Mouse (Mus musculus) midbrain, embryonic 11.5 days (tissue): ENCODE measurements around the gene Zfp740. TPM values are rescaled to one million over a fixed set of nuclear protein-coding genes. Genes with fewer than 3 reads are reported as not detected.

Experiments
- ATAC-seq: fragments of 200-750 bp; cut with Nextera tagmentation; 2 replicates; pipeline ENCODE4 v1.8.0; 2017; ENCODE audit warnings: moderate TSS enrichment, moderate library complexity; ENCODE audit not compliant: low FRiP score
- DNase-seq: peaks from one replicate; pipeline ENCODE4 v3.0.0; 2015; ENCODE audit warnings: low spot score; ENCODE audit errors: missing footprints
- H3K27ac ChIP-seq: fragments of 300-500 bp; sonication (generic); 2 replicates; pipeline ENCODE4 v1.5.1; 2014; ENCODE audit warnings: low read depth, low read length
- H3K27me3 ChIP-seq: fragments of 300-500 bp; sonication (generic); 2 replicates; pipeline ENCODE4 v1.6.1; 2014; ENCODE audit warnings: mild to moderate bottlenecking, low read length, moderate library complexity, mixed read lengths; ENCODE audit not compliant: control insufficient read depth, insufficient read depth
- H3K36me3 ChIP-seq: fragments of 300-500 bp; sonication (generic); 2 replicates; pipeline ENCODE4 v1.6.1; 2014; ENCODE audit warnings: mild to moderate bottlenecking, low read length, moderate library complexity, mixed read lengths; ENCODE audit not compliant: control insufficient read depth, insufficient read depth
- H3K4me1 ChIP-seq: fragments of 300-500 bp; sonication (generic); 2 replicates; pipeline ENCODE4 v1.6.1; 2014; ENCODE audit warnings: low read length; ENCODE audit not compliant: control insufficient read depth, insufficient read depth
- H3K4me2 ChIP-seq: fragments of 300-500 bp; sonication (generic); 2 replicates; pipeline ENCODE4 v1.6.1; 2014; ENCODE audit warnings: mild to moderate bottlenecking, moderate library complexity
- H3K4me3 ChIP-seq: fragments of 300-500 bp; sonication (generic); 2 replicates; pipeline ENCODE4 v1.5.1; 2014; ENCODE audit warnings: low read depth, low read length
- H3K9ac ChIP-seq: fragments of 300-500 bp; sonication (generic); 2 replicates; pipeline ENCODE4 v1.6.1; 2014; ENCODE audit warnings: low read length
- H3K9me3 ChIP-seq: fragments of 300-500 bp; sonication (generic); 2 replicates; pipeline ENCODE4 v1.6.1; 2016; ENCODE audit warnings: low read length; ENCODE audit not compliant: control insufficient read depth
- WGBS: fragments of 180-500 bp; shearing (Covaris S2); extraction: QIAGEN DNeasy Blood & Tissue Kit; methylation state at CpG from one replicate; pipeline ENCODE4 v1.1.7; 2014; 5-methylcytosine and 5-hydroxymethylcytosine counted together
- polyA plus RNA-seq: library from polyadenylated mRNA; unstranded; fragments of >200 nt; fragmentation: Nextera tagmentation; extraction: Ambion mirVana; gene quantifications from 2 replicates; pipeline ENCODE4 v1.2.1, GENCODE M21; 2014

The Zfp740 gene
- polyA plus RNA-seq, 1 experiment from 2014 or later, result 61.1 TPM

GRCm38 (mm10) chr15:102173581-102173980 lies 29.5 kb upstream of the Zfp740 start:
- ATAC-seq, result no peak
- WGBS, result 89% methylated on average over 3 of the region's 3 CpGs
- no peaks in the 10 kb centered on the region for H3K36me3 ChIP-seq
- H3K4me1 ChIP-seq, result no peaks in the 10 kb centered on the region
- no peak overlapping the region for H3K9ac ChIP-seq
- H3K4me2 ChIP-seq, result no peak overlapping the region
- H3K27ac ChIP-seq, result no peak overlapping the region
- DNase-seq, result no peak
- no peaks in the 10 kb centered on the region for H3K27me3 ChIP-seq
- no peaks in the 10 kb centered on the region for H3K9me3 ChIP-seq
- H3K4me3 ChIP-seq, result no peak overlapping the region

DNA sequence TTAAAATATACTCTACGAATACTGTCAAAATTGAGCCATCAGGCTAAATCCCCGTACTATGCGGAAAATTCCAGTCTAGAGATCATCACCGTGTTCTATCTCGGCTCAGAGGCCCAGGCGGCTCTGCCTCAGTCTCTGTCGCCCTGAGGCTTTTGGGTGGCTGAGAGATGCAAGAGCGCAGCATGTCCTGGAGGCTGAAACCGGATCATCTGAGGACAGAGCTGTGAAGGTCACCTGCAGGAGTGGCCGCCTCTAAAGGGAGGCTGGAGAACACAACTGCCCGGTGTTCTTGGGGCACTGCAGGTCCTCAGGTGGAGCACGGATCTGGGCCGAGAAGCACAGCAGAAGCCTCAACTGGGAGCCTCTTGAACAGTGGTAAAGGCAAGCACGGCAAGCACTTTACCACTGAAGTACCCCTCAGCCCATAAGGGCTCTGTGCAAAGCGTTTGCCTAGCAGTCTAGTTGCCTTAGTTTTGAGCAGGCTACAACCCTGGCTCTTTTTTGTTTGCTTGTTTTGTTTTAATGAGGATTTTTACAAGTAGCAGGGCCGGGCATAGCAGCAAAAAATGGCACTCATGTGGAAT lies 27.2 kb upstream of the Zfp740 start:
- no peak overlapping the region for H3K27ac ChIP-seq
- DNase-seq, result no peak
- H3K36me3 ChIP-seq, result no peaks in the 10 kb centered on the region
- H3K27me3 ChIP-seq, result no peaks in the 10 kb centered on the region
- no peak overlapping the region for H3K9ac ChIP-seq
- 88% methylated on average over 16 of the region's 16 CpGs for WGBS
- H3K4me3 ChIP-seq, result no peak overlapping the region
- H3K9me3 ChIP-seq, result no peaks in the 10 kb centered on the region
- no peaks in the 10 kb centered on the region for H3K4me1 ChIP-seq
- ATAC-seq, result no peak
- no peak overlapping the region for H3K4me2 ChIP-seq

DNA sequence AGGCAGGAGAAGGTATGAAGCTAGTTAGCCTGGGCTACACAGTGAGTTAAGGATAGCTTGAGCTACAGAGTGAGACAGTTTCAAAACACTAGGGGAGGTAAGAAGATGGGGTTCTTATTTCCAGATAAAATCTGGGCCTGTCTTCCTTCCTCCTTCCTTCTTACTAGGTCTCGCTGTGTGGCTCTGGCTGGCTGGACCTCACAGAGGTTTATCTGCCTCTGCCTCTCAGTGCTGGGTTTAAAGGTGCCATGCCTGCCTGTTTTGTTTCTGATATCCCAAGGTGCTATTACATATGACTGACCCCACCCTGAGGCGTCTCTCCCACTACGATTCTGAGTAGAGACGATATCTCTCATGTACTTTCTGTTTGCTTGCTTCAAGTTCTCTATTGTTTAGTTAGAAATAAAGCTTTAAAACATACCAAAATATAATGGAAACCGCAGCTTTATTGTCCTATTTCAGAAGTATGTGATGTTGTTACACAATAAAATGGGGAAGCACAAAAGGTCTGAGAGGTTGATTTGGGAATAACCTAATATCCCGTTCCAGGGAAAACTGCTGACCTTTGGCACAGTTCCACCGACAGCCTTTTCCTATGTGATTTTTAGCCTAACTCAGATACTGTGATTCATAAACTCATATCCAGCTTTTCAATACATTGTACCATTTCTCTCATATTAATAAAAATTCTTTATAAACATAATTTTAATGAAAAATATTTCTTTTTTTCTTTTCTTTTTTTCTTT lies 26.3 kb upstream of the Zfp740 start:
- no peak for DNase-seq

DNA sequence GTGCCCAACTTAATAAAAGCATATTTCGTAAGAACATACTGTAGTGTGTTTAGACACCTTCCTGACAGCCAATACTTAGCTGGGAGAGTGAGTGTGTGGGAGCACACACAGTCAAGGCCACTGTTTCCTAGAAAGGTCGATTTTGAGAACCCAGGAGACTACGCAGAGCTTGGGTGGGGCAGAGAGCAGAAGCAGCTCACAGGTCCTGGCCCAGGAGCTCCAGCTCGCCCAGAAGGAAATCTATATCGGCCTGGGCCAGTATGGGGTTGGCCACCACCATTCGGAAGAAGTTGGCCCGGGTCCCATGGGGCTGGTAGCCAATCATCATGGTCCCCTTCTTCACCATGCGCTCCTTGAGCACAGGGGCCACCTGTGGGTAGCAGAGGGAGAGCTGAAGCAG lies 25.6 kb upstream of the Zfp740 start:
- no peaks in the 10 kb centered on the region for H3K9me3 ChIP-seq
- no peak overlapping the region for H3K9ac ChIP-seq
- no peak overlapping the region for H3K4me3 ChIP-seq
- ATAC-seq (no peak), DNase-seq (no peak)
- H3K4me2 ChIP-seq, result no peak overlapping the region
- H3K4me1 ChIP-seq, result no peaks in the 10 kb centered on the region
- H3K27ac ChIP-seq, result no peak overlapping the region
- H3K36me3 ChIP-seq, result no peaks in the 10 kb centered on the region
- no peaks in the 10 kb centered on the region for H3K27me3 ChIP-seq
- 87% methylated on average over 8 of the region's 8 CpGs for WGBS

More for the DNA sequence above, 26.3 kb upstream of the Zfp740 start:
- Histone ChIP-seq H3K4me3 (no peak overlapping the region), H3K36me3 (no peaks in the 10 kb centered on the region), H3K27me3 (no peaks in the 10 kb centered on the region), H3K27ac (no peak overlapping the region), H3K9ac (no peak overlapping the region), H3K4me1 (no peaks in the 10 kb centered on the region), H3K4me2 (no peak overlapping the region), H3K9me3 (no peaks in the 10 kb centered on the region)
- 88% methylated on average over 7 of the region's 7 CpGs for WGBS
- no peak for ATAC-seq

DNA sequence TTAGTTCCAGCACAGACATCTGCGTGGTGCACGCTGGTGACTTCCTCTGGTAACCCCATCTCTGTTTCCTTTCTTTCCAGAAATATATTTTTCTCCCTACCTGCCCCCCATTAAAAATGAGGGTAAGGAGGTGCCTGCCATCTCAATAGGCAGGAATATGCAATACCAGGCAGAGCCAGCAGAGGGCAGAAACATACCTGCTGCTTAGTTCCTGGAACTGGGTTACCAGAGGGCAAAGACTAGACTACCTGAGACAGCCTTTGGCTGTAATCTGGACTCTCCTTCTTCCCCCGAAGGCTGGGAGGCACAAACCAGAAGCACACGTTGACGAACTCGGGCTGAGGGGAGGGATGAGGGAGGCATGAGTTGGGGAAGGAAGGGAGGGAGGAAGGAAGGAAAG lies 24.8 kb upstream of the Zfp740 start:
- 23% methylated on average over 6 of the region's 6 CpGs for WGBS
- no peak overlapping the region for H3K4me2 ChIP-seq

DNA sequence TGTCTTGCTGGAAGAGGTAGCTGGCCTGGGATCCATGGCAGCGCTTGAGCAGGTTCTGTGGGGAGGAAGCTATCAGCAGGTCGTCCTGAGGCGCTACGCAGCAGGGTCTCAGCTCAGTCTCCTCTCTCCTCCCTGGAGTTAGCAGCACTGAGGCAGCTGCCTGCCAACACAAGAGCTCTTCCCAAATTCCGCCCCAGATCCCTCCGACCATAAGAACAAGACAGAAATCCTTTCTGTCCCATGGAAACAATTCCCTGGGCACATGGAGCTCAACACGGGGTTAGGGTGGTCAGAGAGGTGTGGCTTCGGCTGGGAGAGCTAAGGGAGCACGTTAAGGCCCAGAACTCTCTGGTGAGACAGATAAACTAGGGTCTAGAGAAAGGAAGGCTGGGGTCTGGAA lies 23.9 kb upstream of the Zfp740 start:
- Histone ChIP-seq H3K36me3 (no peaks in the 10 kb centered on the region), H3K4me2 (no peak overlapping the region), H3K9ac (no peak overlapping the region), H3K27ac (no peak overlapping the region), H3K9me3 (no peaks in the 10 kb centered on the region), H3K4me3 (no peak overlapping the region), H3K4me1 (no peaks in the 10 kb centered on the region), H3K27me3 (no peaks in the 10 kb centered on the region)
- WGBS, result 80% methylated on average over 9 of the region's 9 CpGs
- no peak for DNase-seq
- ATAC-seq, result no peak

More for the DNA sequence above, 24.8 kb upstream of the Zfp740 start:
- Histone ChIP-seq H3K4me1 (no peaks in the 10 kb centered on the region), H3K27ac (no peak overlapping the region), H3K27me3 (no peaks in the 10 kb centered on the region), H3K36me3 (no peaks in the 10 kb centered on the region), H3K9me3 (no peaks in the 10 kb centered on the region), H3K4me3 (no peak overlapping the region), H3K9ac (no peak overlapping the region)
- no peak for ATAC-seq
- DNase-seq, result peak; percentile 94

- H3K9ac ChIP-seq, result no peak overlapping the region
- WGBS, result 90% methylated on average over 14 of the region's 14 CpGs
- no peaks in the 10 kb centered on the region for H3K36me3 ChIP-seq
- no peak for ATAC-seq
- H3K4me3 ChIP-seq, result no peak overlapping the region
- H3K9me3 ChIP-seq, result no peaks in the 10 kb centered on the region
- H3K4me1 ChIP-seq, result no peaks in the 10 kb centered on the region
- DNase-seq, result no peak
- no peak overlapping the region for H3K27ac ChIP-seq
- H3K4me2 ChIP-seq, result no peak overlapping the region
- H3K27me3 ChIP-seq, result no peaks in the 10 kb centered on the region
These were observed 23.1 kb upstream of the Zfp740 start for GRCm38 (mm10) chr15:102179924-102180323.

- no peak overlapping the region for H3K9ac ChIP-seq
- no peaks in the 10 kb centered on the region for H3K9me3 ChIP-seq
- no peaks in the 10 kb centered on the region for H3K4me1 ChIP-seq
- DNase-seq (no peak), ATAC-seq (no peak)
- H3K27me3 ChIP-seq, result no peaks in the 10 kb centered on the region
- H3K36me3 ChIP-seq, result no peaks in the 10 kb centered on the region
- H3K4me2 ChIP-seq, result no peak overlapping the region
- WGBS, result 89% methylated on average over 3 of the region's 3 CpGs
- no peak overlapping the region for H3K4me3 ChIP-seq
- no peak overlapping the region for H3K27ac ChIP-seq
These were observed 20.0 kb upstream of the Zfp740 start for GRCm38 (mm10) chr15:102183076-102183475.

GRCm38 (mm10) chr15:102186239-102186638 lies 16.8 kb upstream of the Zfp740 start:
- Histone ChIP-seq H3K27ac (no peak overlapping the region), H3K4me2 (no peak overlapping the region), H3K9ac (no peak overlapping the region), H3K4me3 (no peak overlapping the region), H3K9me3 (no peaks in the 10 kb centered on the region), H3K4me1 (no peaks in the 10 kb centered on the region; the same call in 1 of the 2 replicates), H3K36me3 (no peaks in the 10 kb centered on the region), H3K27me3 (no peaks in the 10 kb centered on the region)
- ATAC-seq, result no peak
- 90% methylated on average over 11 of the region's 11 CpGs for WGBS
- no peak for DNase-seq
